Mouse (Mus musculus) left cerebral cortex, adult 9 months (tissue): ENCODE measurements at regions not wholly inside any gene's neighbourhood (a gene's known extent, or its start where the extent isn't known, plus 50 kb on each side); places are given as distances from the start of the nearest gene placed in this dataset.

ENCODE experiments used
- DNase-seq, 2 experiments: peaks; one replicate each; pipeline ENCODE4 v3.0.0; 2022; ENCODE audit warnings: low spot score in 2 of 2

DNA sequence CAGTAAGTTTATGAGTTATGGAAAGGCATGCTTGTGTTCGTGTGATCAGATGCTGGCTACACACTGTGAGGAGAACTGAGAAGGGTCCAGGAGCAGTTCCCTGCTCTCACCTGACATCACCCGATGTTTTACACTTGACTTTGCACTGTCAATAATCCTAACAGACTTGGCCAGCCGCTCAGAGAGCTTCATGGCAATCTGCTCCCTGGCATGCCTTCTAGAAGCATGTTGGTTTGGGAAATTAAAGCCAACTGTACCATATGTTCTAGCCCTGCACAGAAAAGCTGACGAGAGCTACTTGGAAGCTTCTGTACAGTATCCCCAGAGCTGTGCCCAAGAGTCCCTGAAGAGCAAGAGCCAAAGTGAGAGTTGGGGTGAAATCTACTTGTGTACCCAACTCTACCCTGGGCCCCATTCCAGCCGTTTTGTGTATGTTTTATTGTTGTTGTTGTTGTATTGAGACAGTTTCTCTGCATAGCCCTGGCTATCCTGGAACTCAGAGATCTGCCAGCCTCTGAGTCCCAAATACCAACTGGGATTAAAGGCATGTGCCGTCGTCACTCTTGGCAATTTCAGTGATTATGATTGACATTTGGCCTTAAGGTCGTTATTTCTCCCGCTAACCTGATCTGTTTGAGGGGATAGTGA lies 56.5 kb upstream of the Cnksr3 start:
- DNase-seq: peak in 1 of 2 experiments; percentile 37

DNA sequence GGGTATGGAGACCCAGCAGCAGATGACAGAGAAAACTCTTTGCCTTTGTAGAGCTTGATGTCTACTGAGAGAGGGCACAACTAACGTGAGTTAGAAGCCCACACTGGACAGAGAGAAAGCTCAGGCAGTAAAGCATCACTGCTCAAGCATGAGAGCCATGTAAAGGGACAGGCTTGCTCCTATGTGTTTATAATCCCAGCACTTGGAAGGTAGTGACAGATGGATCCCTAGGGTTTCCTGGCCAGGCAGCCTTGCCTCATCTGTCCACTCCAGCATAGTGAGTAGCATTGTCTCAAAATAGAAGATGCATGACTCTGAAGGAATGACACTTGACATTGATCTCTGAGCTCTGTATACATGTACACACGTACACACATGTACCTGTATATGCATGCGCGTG lies 55.9 kb upstream of the Cnksr3 start:
- DNase-seq: no peak

DNA sequence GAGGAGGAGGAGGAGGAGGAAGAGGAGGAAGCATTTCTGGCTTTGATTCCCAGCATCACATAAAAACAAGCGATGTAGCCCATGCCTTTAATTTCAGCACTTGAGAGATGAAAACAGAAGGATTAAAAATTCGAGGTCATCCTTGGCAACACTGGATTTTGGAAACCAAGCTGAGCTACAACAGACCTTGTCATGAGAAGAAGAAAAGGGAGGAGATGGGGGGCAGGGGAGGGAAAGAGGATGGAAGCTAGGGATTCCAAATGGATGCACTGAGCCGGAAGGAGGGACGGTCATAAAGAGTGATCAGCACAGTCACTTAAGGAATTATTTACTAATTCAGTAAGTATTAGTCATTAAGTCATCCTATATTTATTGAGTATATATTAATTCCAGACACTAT lies 55.1 kb upstream of the Cnksr3 start:
- no peak for DNase-seq

DNA sequence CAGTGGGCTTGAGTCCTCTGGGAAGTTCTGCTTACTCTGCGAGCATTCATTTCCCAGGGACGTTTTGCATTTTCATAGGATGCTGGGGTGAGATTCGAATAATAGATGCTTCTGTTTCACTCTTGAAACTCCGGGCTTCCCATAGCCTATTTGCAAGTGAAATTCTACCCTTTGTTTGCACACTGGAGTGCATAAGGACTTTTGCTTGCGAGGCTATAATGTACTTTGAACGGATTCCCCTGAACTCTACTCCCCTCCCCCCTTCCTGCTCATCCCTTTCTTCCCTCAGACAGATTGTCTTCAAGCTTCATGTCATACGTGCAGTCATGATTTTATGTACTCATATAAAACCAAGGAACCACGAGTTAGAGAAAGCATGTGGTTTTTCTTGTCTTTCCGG lies 53.4 kb upstream of the Cnksr3 start:
- DNase-seq: no peak

DNA sequence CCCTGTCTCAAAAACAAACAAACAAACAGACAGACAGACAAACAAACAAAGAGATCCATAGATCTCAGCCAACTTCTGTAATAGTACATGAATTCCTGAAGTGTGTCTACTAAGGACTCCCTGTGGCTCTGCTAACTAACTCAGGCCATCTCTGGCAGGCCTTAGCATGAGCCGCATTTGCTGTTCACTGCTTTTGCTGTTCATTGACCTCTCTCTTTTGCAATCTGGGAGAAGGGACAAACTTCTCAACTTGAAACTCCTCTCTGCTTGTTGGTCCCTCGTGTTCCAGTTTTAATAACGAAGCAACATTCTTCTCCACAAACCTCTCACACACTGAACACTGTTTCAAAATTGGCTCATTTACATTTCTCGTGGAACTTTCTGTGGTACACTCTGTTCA lies 52.7 kb upstream of the Cnksr3 start:
- no peak for DNase-seq
